Mouse (Mus musculus) heart, embryonic 16.5 days (tissue): ENCODE data around the gene Gm4894. TPM values are rescaled to one million over a fixed set of nuclear protein-coding genes. Genes with fewer than 3 reads are reported as not detected.

Experiments used
- ATAC-seq: fragments of 200-750 bp; cut with Nextera tagmentation; replicated peaks from 2 replicates; pipeline ENCODE4 v1.8.0; 2017; ENCODE audit warnings: moderate number of reproducible peaks; ENCODE audit not compliant: insufficient read depth, low FRiP score; ENCODE audit errors: extremely low read depth
- H3K27ac ChIP-seq: fragments of 300-500 bp; sonication (generic); 2 replicates; pipeline ENCODE4 v1.5.1; 2014; ENCODE audit warnings: mild to moderate bottlenecking, low read length, control low read depth, moderate library complexity
- H3K27me3 ChIP-seq: fragments of 300-500 bp; sonication (generic); 2 replicates; pipeline ENCODE4 v1.6.1; 2014; ENCODE audit warnings: low read length, mixed read lengths; ENCODE audit not compliant: control insufficient read depth, insufficient read depth
- H3K36me3 ChIP-seq: fragments of 300-500 bp; sonication (generic); 2 replicates; pipeline ENCODE4 v1.6.1; 2014; ENCODE audit not compliant: control insufficient read depth, insufficient read depth
- H3K4me1 ChIP-seq: fragments of 300-500 bp; sonication (generic); 2 replicates; pipeline ENCODE4 v1.6.1; 2014; ENCODE audit warnings: low read length, mixed read lengths; ENCODE audit not compliant: control insufficient read depth, insufficient read depth
- H3K4me2 ChIP-seq: fragments of 300-500 bp; sonication (generic); 2 replicates; pipeline ENCODE4 v1.6.1; 2014; ENCODE audit warnings: low read depth, mild to moderate bottlenecking, control low read depth, low read length
- H3K4me3 ChIP-seq: fragments of 300-500 bp; sonication (generic); 2 replicates; pipeline ENCODE4 v1.5.1; 2014; ENCODE audit warnings: mild to moderate bottlenecking, control low read depth, low read length
- H3K9ac ChIP-seq: fragments of 300-500 bp; sonication (generic); 2 replicates; pipeline ENCODE4 v1.6.1; 2014; ENCODE audit warnings: low read length, control low read depth
- H3K9me3 ChIP-seq: fragments of 300-500 bp; sonication (generic); replicated peaks from 2 replicates; pipeline ENCODE4 v1.6.1; 2016; ENCODE audit warnings: low read length; ENCODE audit not compliant: control insufficient read depth
- WGBS: fragments of 180-500 bp; shearing (Covaris S2); extraction: QIAGEN DNeasy Blood & Tissue Kit; methylation state at CpG from one replicate; pipeline ENCODE4 v1.1.7; 2014; 5-methylcytosine and 5-hydroxymethylcytosine counted together
- polyA plus RNA-seq: library from polyadenylated mRNA; unstranded; fragments of >200 nt; fragmentation: Nextera tagmentation; extraction: Ambion mirVana; gene quantifications from 2 replicates; pipeline ENCODE4 v1.2.1, GENCODE M21; 2015

Gene Gm4894
- not detected in 2 replicates for polyA plus RNA-seq

DNA sequence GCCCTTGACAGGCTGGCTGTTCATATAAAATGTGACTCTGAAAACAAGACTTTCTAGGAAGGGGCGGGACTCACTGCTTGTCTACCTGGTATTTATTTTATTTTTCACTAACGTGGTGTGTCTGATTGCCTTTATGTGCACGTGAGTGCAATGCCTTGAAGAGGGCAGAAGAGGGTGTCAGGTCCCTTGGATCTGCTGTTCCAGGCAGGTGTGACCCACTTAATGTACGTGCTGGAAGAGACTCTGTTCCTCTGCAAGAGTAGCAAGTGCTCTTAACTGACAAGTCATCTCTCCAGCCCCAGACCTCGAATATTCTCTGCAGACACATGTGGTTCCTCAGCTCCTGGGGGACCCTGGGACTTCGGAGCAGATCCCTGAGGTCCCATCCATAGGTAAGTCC, at the start of gene Gm4894:
TSS of gene Gm4894 (plus strand) at position 301 of the 400 bp plus-strand sequence.
- H3K9ac ChIP-seq: no peak within 1 kb of the TSS
- 65% methylated on average over 6 of the region's 6 CpGs for WGBS
- no peaks in the 10 kb centered on the region for H3K4me1 ChIP-seq
- no peak within 1 kb of the TSS for H3K4me2 ChIP-seq
- no peaks in the 10 kb centered on the region for H3K9me3 ChIP-seq
- no peak within 1 kb of the TSS for H3K27ac ChIP-seq
- no peaks in the 10 kb centered on the region for H3K36me3 ChIP-seq
- no peak within 1 kb of the TSS for H3K4me3 ChIP-seq
- no peak for ATAC-seq
- H3K27me3 ChIP-seq: no peaks in the 10 kb centered on the region

DNA sequence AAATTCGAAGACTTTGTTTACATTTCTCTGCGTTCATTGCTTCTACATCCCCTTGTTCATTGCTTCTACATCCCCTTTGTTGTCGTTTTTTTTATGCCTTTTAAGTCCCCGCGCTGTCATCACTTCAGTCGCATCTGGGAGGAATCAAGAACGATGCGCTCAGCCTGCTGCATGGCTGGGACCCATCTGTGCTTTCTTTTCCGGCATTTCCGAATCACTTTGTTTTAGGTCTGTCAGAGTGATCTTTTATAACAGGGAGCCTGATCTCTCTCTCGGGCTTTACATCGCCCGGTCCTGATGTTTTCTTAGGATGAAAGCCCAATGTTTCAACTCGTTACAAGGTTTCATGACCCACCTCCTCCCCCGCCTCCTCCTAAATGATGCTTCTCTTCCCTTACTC, 44.0 kb upstream of the Gm4894 start:
- Histone ChIP-seq H3K4me2 (no peak overlapping the region), H3K9ac (no peak overlapping the region), H3K9me3 (no peaks in the 10 kb centered on the region), H3K36me3 (no peaks in the 10 kb centered on the region), H3K27ac (no peak overlapping the region), H3K27me3 (no peaks in the 10 kb centered on the region), H3K4me3 (no peak overlapping the region), H3K4me1 (no peaks in the 10 kb centered on the region)
- ATAC-seq: no peak
- 41% methylated on average over 15 of the region's 15 CpGs for WGBS

DNA sequence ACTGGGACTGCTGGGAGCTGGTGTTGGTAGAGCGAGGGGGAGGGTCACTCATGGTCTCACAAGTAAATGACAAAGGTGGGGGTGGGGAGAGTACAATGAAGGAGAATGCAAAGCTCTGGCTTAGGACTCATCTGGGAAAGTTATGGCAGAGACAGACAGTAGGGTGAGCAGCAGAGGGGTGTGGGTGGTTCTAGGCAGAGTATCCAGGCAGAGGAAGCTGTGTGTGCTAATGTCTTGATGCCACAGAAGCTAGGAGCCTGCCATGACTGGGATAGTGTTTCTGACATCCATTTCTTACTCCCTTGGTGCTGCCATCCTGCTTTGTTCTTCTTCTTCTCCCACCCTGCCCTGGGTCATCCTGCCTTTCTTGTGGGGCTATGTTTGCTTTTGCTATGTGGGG, 38.8 kb upstream of the Gm4894 start:
- Histone ChIP-seq H3K4me1 (no peaks in the 10 kb centered on the region), H3K4me2 (no peak overlapping the region), H3K9ac (no peak overlapping the region), H3K27me3 (no peaks in the 10 kb centered on the region), H3K27ac (no peak overlapping the region), H3K36me3 (no peaks in the 10 kb centered on the region), H3K4me3 (no peak overlapping the region), H3K9me3 (no peaks in the 10 kb centered on the region)
- 21% methylated on average over 1 of the region's 1 CpGs for WGBS
- no peak for ATAC-seq

DNA sequence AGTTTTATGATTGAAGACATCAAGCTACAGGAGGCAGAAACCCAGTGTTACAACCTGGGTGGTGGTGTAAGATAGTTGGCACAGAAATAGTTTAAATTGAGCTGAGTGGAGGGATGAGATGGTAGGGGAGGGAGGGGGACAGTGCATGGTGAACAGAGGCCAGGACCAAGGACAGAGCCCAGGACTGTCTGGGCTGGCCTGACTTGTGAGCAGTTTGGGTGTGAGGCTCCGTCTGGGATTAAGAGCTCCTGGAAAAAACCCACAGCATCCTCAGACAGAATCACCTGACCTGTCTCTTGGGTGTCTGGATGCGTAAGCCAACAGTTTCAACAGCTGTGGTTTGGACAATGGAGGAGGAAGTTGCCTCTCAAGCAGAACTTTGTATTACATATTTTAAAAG, 35.6 kb upstream of the Gm4894 start:
- Histone ChIP-seq H3K9me3 (no peaks in the 10 kb centered on the region), H3K9ac (no peak overlapping the region), H3K4me3 (no peak overlapping the region), H3K4me2 (no peak overlapping the region), H3K27ac (no peak overlapping the region), H3K27me3 (no peaks in the 10 kb centered on the region), H3K4me1 (no peaks in the 10 kb centered on the region), H3K36me3 (no peaks in the 10 kb centered on the region)
- WGBS: 30% methylated on average over 2 of the region's 2 CpGs
- no peak for ATAC-seq

DNA sequence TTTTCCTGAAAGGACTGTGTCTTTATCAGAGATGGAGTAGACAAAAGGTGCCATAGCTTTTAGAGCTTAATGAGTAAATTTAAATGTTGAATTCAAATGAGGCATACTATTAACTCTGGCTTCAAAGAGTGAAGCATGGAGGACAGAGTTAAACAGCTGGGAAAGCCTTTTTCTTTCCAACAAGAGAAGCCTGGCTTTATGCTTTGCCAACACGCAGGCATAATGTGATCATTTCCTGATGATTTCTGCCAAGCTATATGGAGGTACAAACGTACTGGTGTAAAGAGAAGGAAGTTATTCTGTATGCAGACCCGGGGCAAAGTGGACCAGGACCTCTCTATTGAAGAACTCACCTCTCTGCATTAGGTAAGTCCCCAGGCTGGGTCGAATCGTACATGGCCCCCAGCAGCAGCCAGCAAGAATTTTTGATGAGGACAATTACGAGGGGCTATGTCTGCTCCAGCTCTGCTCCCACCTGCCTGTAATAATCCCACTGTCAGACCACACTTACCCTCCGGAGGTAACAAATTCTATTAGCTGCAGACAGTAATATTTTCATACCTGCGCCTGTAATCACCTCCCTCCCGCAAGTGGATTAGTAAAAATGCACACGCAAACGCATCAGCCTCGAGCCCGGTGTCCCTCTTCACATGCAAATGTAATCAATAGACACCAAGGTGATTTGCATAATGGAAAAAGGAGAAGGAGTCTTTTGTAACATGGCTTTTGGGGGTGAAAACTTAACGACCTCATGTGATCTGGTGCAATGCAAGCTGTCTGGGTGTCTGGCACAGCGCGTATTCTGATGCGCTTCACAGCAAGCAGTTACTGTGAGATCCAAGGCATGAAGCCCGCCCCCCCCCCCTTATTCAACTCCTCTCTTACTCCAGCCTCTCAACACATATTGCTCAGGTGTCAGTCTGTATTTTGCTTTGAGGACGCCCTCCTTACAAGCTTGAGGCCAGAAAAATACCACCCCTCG, 32.4 kb upstream of the Gm4894 start:
- no peaks in the 10 kb centered on the region for H3K27me3 ChIP-seq
- WGBS: 79% methylated on average over 20 of the region's 20 CpGs
- H3K4me1 ChIP-seq: no peaks in the 10 kb centered on the region
- no peak for ATAC-seq
- H3K27ac ChIP-seq: no peak overlapping the region
- H3K9me3 ChIP-seq: no peaks in the 10 kb centered on the region
- no peaks in the 10 kb centered on the region for H3K36me3 ChIP-seq
- H3K4me2 ChIP-seq: no peak overlapping the region
- no peak overlapping the region for H3K4me3 ChIP-seq
- H3K9ac ChIP-seq: no peak overlapping the region

DNA sequence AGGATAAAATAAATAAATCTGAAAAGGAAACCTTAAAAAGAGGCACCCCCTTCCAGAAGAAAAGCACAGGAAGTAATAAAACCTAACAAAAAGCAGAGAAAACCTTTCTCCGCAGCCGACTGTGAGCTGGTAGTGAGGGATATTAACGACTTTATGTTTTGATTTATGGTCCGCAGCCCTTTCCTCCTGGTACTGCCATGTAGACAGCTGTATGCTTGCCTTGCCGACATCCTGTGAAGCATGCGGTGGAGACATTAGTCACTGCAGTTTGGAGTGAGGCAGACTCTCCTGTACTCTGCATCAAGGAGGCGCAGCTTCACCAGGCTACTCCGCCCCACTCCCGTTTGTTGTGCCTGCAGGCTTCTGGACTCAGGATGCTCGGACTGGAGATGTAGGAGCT, 25.8 kb upstream of the Gm4894 start:
- no peak overlapping the region for H3K4me3 ChIP-seq
- peaks cover 5% of the 10 kb centered on the region; the same call in 1 of the 2 replicates for H3K4me1 ChIP-seq
- H3K27me3 ChIP-seq: no peaks in the 10 kb centered on the region
- H3K36me3 ChIP-seq: no peaks in the 10 kb centered on the region
- ATAC-seq: no peak
- H3K4me2 ChIP-seq: no peak overlapping the region
- no peak overlapping the region for H3K9ac ChIP-seq
- no peak overlapping the region for H3K27ac ChIP-seq
- no peaks in the 10 kb centered on the region for H3K9me3 ChIP-seq
- WGBS: 72% methylated on average over 10 of the region's 10 CpGs

DNA sequence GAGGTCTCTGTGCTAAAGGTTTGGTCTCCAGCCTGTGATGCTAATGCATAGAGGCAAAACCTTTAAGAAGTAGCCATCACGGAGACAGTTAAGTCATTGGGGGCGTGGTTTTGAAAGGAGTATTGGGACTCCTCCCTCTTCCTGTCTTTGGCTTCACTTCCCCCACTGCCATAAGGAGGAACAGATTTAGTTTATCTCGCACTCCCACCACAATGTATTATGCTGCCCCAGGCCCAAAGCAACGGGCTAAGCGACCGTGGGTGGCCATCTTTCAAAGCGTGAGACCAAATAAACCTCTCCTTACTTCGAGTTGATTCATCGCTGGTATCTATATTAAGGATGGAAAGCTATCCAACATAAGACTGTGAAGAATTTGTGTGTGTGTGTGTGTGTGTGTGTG, 22.9 kb upstream of the Gm4894 start:
- no peaks in the 10 kb centered on the region for H3K9me3 ChIP-seq
- H3K4me1 ChIP-seq: peaks cover 5% of the 10 kb centered on the region; the same call in 1 of the 2 replicates
- H3K9ac ChIP-seq: no peak overlapping the region
- H3K4me2 ChIP-seq: no peak overlapping the region
- no peak overlapping the region for H3K4me3 ChIP-seq
- H3K27me3 ChIP-seq: no peaks in the 10 kb centered on the region
- no peak overlapping the region for H3K27ac ChIP-seq
- no peaks in the 10 kb centered on the region for H3K36me3 ChIP-seq
- ATAC-seq: no peak
- 70% methylated on average over 9 of the region's 9 CpGs for WGBS

DNA sequence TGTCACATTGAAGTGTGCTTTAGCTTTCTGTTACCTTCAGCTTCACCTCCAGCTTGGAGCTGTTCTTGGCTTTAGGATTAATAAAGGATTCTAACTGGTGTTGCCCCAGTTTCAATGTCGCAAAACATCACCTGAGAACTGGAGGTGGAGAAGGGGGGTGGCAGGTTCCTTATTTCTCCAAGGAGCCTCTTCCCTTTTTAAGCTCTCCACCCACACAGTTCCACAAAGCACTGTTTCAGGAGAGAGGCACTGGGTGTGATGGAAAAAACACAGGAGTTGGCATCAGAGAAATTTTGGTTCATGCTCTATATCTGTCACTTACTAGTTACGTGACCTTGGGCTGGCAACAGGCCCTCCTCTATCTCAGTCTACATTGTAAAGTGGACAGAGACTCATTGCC, 21.3 kb upstream of the Gm4894 start:
- WGBS: 68% methylated on average over 2 of the region's 2 CpGs
- Histone ChIP-seq H3K4me1 (peaks cover 5% of the 10 kb centered on the region; the same call in 1 of the 2 replicates), H3K9ac (no peak overlapping the region), H3K27ac (no peak overlapping the region), H3K27me3 (no peaks in the 10 kb centered on the region), H3K4me2 (no peak overlapping the region), H3K4me3 (no peak overlapping the region), H3K9me3 (no peaks in the 10 kb centered on the region), H3K36me3 (no peaks in the 10 kb centered on the region)
- ATAC-seq: no peak

DNA sequence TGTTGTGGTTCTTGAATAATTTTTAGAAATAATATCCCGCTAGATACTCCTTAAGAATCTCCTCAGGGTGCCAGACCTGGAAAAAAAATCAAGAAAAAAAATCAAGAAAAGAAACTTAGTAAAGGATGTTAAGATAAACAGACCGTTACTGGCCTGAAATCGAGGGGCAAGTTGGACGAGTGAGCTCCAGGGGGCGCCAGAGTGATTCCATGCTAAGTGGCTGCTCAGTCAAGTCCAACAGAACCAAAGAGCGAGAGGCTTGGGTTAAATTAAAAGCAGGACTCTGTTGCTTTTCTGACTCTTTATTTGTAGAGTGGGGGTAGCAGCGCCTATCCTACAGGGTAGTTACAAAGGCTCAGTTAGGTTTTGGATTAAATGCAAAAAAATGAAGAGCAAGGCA, 3.5 kb upstream of the Gm4894 start:
- Histone ChIP-seq H3K27me3 (no peaks in the 10 kb centered on the region), H3K9me3 (no peaks in the 10 kb centered on the region), H3K4me3 (no peak overlapping the region), H3K9ac (no peak overlapping the region), H3K36me3 (no peaks in the 10 kb centered on the region), H3K4me1 (no peaks in the 10 kb centered on the region), H3K27ac (no peak overlapping the region), H3K4me2 (no peak overlapping the region)
- ATAC-seq: no peak
- 26% methylated on average over 7 of the region's 7 CpGs for WGBS
